Mouse (Mus musculus) gastrocnemius, postnatal 25 days (tissue): Measurements from ENCODE around the gene Nap1l1. TPM values are rescaled to one million over a fixed set of nuclear protein-coding genes. Genes with fewer than 3 reads are reported as not detected.
"Not testable (repeated sequence)": the region's sequence is repeated elsewhere in the genome, so short reads cannot be mapped to it uniquely, and the experiment has no call there.

Experiments used
- DNase-seq: peaks from one replicate; pipeline ENCODE4 v3.0.0; 2022
- total RNA-seq, 2 experiments: library from RNA; stranded (reverse); gene quantifications; 1 replicate in 1 of 2; 2 replicates in 1 of 2; pipeline ENCODE4 v1.2.3; 2021

Gene Nap1l1
- total RNA-seq, 2 experiments from 2014 or later = 44.2 to 52.7 TPM

GRCm38 (mm10) chr10:111476989-111477510 lies 4.0 kb downstream of the Nap1l1 start:
- DNase-seq = no peak

GRCm38 (mm10) chr10:111479599-111479998 lies 6.6 kb downstream of the Nap1l1 start:
- DNase-seq = no peak

DNA sequence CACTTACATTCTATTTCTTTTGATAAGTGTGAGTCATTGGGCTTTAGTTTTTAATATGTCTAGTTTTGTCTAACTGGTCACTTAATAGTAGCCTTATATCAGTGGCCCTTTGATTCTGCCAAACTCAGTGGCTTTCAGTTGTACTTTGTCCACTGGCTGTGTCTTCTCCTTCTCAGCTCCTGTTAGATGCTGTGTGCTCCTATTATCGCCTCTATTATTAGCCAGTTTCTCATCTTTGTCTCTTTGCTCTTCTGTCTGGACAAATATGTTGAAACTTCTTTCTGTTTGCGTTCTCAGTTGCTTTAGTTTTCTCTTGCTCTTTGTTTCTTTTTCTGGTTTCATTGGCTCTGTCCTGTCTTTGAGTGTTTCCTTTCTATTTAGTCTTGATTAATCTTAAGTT lies 9.6 kb downstream of the Nap1l1 start:
- no peak for DNase-seq

DNA sequence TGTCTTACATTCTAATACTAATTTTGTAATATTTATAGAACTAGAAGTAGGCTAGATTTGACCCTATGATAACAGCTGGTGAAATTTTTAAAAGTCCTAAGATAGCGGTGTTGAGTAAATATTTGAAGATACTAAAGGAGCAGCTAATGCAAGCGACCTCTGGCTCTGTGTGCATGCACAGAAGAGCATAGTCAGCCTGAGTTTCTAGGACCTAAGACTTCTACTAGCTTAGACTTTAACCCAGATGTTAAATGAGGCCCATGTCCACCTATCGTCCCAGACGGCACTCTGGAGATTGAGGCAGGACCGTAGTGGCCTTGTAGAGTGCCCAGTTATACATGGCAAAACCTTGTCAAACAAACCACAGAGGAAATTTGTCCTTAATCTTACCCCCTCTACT lies 11.1 kb downstream of the Nap1l1 start:
- no peak for DNase-seq

- no peak for DNase-seq
These were observed 15.8 kb downstream of the Nap1l1 start for GRCm38 (mm10) chr10:111488793-111489192.

DNA sequence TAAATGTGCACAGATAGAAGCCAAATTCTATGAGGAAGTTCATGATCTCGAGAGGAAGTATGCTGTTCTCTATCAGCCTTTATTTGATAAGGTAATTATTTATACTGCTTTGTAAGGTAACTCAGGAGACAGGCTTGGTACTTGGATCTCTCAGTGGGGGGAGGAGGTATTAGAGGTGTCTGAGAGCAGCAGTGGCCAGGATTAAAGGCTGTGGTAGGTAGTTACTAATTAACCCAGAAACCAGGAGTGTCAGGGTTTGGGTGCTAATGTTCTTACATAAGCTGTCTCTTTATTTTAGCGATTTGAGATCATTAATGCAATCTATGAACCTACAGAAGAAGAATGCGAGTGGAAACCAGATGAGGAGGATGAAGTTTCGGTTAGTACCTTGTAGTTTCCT lies 17.1 kb downstream of the Nap1l1 start:
- DNase-seq = not testable (repeated sequence)

- no peak for DNase-seq
These were observed 22.9 kb downstream of the Nap1l1 start for GRCm38 (mm10) chr10:111495888-111496287.

- DNase-seq = no peak
These were observed 26.9 kb downstream of the Nap1l1 start for GRCm38 (mm10) chr10:111499892-111500291.

GRCm38 (mm10) chr10:111503071-111503470 lies 30.0 kb downstream of the Nap1l1 start:
- DNase-seq = peak; percentile 43

DNA sequence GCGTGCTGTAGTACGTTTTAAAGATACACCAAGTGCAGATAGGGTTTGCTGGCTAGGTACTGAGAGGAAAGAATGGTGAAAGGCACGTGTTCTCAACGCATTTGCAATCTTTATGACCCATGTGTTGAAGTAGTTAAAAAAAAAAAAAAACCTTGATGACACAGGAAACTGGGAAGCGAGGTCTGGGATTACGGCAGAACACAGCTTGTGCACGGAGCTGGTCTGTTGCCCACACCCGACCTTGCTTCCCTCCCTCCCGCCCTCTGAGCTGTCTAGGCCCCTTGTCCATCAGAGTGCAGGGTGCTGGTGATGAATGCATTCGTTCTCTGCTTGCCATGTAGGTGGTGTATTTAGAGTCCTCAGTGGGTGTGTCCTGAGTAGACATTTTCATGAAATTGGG lies 30.7 kb downstream of the Nap1l1 start:
- DNase-seq = no peak

GRCm38 (mm10) chr10:111504606-111505005 lies 31.6 kb downstream of the Nap1l1 start:
- no peak for DNase-seq

- no peak for DNase-seq
These were observed 32.4 kb downstream of the Nap1l1 start for GRCm38 (mm10) chr10:111505406-111505805.

GRCm38 (mm10) chr10:111506101-111506925 lies 33.3 kb downstream of the Nap1l1 start, which contains the start of gene Phlda1:
Gene Phlda1, plus strand, starts transcription at chr10:111506286.
- peak; percentile 96 for DNase-seq

DNA sequence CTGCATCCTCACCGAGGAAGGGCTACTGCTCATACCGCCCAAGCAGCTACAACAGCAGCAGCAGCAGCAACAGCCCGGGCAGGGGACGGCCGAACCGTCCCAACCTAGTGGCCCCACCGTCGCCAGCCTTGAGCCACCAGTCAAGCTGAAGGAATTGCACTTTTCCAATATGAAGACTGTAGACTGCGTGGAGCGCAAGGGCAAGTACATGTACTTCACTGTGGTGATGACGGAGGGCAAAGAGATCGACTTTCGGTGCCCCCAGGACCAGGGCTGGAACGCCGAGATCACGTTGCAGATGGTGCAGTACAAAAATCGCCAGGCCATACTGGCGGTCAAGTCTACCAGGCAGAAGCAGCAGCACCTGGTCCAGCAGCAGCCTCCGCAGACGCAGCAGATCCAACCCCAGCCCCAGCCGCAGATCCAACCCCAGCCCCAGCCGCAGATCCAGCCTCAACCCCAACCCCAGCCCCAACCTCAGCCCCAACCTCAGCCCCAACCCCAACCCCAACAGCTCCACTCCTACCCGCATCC lies 34.0 kb downstream of the Nap1l1 start:
- DNase-seq = peak; percentile 10

DNA sequence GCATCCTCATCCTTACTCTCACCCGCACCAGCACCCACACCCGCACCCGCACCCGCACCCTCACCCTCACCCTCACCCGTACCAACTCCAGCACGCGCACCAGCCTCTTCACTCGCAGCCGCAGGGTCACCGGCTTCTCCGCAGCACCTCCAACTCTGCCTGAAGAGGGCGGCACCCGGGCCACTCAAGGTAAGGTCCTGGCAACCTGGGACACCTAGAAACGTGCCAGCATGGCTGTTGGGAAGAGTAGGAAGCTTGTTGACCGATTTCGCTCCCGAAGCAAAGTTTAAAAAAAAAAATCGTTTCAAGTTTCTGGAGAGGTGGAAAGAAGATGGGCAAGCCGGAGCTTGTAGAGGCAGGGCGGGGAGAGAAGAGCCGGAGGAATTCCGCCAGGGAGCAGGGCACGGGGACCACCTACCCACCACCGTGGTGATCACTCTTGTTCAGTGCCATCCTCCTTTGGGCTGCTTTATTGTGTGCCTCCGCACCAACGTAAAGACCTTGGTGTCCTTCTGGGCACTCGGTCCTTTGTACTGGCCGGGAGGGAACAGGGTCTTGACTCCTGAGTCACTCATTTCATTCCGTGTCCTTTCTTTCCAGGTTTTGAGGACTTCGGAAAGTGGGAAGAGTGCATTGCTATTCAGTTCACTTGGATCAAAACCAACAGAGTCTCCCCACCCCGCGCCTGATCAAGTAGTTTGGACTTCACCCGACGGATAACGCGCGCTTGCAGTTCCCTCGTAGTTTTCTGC lies 34.6 kb downstream of the Nap1l1 start:
- DNase-seq = peak; percentile 57

- DNase-seq = no peak
These were observed 35.5 kb downstream of the Nap1l1 start for GRCm38 (mm10) chr10:111508324-111509080.

GRCm38 (mm10) chr10:111509103-111509784 lies 36.2 kb downstream of the Nap1l1 start:
- DNase-seq = no peak

GRCm38 (mm10) chr10:111509981-111510380 lies 37.0 kb downstream of the Nap1l1 start:
- no peak for DNase-seq

DNA sequence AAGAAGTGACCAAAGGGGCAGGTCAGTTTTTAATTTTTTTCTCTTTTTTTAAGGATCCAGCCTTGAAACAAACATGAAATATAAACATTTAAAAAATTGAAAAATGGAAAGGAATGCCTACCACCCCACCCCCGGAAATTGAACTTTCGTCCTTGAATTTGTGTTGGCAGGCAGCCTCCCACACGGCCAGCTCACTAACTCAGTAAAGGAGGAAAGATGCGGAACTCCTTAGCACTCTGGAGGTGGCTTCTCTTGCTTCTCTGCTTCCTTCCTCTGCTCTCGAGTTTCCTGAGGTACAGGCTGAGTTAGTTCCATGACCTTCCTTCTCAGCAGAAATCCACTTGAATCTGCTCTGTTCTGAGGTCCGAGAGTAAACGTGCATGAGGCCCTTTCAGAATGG lies 37.8 kb downstream of the Nap1l1 start:
- DNase-seq = no peak

DNA sequence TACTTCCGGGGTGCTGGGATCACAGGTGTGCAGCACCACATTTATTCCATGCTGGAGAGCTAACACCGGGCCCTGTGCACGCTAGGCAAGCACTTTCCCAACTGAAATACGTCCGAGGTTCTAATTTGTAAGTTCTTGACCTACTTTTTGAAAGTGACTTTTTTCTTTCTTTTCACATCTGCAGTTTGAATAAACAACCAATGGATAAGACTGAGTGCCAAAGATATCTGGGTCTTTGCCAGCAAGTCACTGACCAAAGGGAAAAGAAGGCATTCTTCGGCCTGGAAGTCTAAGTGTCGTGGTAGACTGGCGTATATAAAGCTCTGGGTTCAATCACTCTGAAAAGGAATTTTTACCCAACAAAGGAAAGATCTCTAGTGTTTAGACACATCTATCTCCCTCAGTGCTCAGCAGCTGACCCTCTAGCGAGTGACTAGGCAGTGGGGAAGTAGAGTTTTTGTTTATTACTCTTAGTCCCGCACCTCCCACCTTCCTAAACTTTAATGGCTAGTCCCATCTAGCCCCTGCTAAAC lies 39.1 kb downstream of the Nap1l1 start:
- peak; percentile 11 for DNase-seq

DNA sequence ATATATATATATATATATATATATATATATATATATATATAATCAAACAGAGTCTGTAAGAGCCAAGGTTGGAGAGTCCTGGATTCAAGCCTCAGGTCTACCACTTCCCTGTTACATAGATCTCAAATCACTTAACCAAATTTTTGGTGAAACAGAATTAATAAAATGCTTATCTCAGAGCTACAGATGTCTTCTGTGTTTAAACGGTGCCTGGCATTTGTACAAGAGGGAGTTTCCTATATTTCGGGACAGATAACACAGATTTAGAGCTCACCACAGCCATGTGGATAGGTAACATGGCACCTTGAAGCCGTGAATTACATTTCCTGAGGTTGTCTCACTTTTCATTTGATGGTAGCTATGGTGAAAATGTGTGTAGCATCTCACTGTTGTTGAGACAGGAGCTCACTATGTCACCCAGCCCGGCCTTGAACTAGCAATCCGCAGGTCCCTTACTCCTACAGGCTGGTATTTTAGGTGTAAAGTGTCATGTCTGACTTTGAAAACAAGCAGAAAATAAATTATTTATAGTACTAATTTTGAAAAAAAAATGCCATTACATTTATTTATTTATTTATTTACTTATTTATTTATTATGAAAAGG lies 41.4 kb downstream of the Nap1l1 start:
- no peak for DNase-seq
